Mouse (Mus musculus): ENCODE data around the gene Slc4a10. TPM values are rescaled to one million over a fixed set of nuclear protein-coding genes. Genes with fewer than 3 reads are reported as not detected.

The Slc4a10 gene
- polyA plus RNA-seq, 1 experiment from 2014 or later, result 0.46 TPM

- Histone ChIP-seq H3K4me3 (ENCODE audit: control insufficient read depth in 1 of 2, insufficient read depth in 1 of 2, low read depth in 1 of 2, low read length in 2 of 2) (no peak overlapping the region), H3K4me1 (ENCODE audit: control insufficient read depth in 2 of 2, insufficient read depth in 2 of 2, low read length in 2 of 2) (peaks cover 0 to 3% of the 10 kb centered on the region in 2 experiments; a peak in 1 of 4 replicates), H3K36me3 (ENCODE audit: control insufficient read depth, insufficient read depth, low read length) (no peaks in the 10 kb centered on the region), H3K27ac (replicated peaks in 1 of 2; ENCODE audit: control insufficient read depth in 1 of 2, insufficient read depth in 1 of 2, low read depth in 2 of 2, low read length in 2 of 2) (no peak overlapping the region), H3K4me2 (ENCODE audit: low read length) (no peak overlapping the region), H3K27me3 (ENCODE audit: control insufficient read depth, insufficient read depth, low read length) (no peaks in the 10 kb centered on the region), H3K9ac (ENCODE audit: low read length) (no peak overlapping the region), H3K9me3 (ENCODE audit: control insufficient read depth, low read length) (no peaks in the 10 kb centered on the region)
- WGBS, result 84% methylated on average over 4 of the region's 4 CpGs
- ATAC-seq (ENCODE audit: insufficient number of reproducible peaks, insufficient read depth, low FRiP score, low read depth), result no peak
Measured at GRCm38 (mm10) chr2:62334397-62335243, 288.4 kb downstream of the Slc4a10 start.

DNA sequence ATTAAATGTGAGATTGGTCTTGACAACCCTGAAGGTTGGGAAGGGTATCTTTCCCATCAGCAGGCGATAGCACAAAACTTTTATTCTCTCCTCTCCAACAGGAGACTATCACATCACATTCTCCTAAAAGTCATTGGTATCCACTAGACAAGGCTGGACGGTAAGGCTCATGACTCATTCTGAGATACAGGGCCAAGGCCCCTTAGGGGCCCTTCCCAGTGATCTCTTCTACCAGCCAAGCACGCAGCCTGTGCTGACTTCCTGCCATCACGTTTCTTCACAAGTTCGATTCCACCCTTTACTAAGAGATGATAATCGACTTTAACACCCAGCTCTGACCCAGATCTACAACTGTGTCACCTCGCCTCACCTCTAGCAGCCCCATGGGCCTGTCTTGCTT is 290.8 kb downstream of the Slc4a10 start:
- Histone ChIP-seq H3K27ac (replicated peaks in 1 of 2; ENCODE audit: control insufficient read depth in 1 of 2, insufficient read depth in 1 of 2, low read depth in 2 of 2, low read length in 2 of 2) (no peak overlapping the region), H3K4me1 (ENCODE audit: control insufficient read depth in 2 of 2, insufficient read depth in 2 of 2, low read length in 2 of 2) (peaks cover 0 to 3% of the 10 kb centered on the region in 2 experiments; a peak in 1 of 4 replicates), H3K4me2 (ENCODE audit: low read length) (no peak overlapping the region), H3K4me3 (ENCODE audit: control insufficient read depth in 1 of 2, insufficient read depth in 1 of 2, low read depth in 1 of 2, low read length in 2 of 2) (no peak overlapping the region), H3K27me3 (ENCODE audit: control insufficient read depth, insufficient read depth, low read length) (no peaks in the 10 kb centered on the region), H3K36me3 (ENCODE audit: control insufficient read depth, insufficient read depth, low read length) (no peaks in the 10 kb centered on the region), H3K9me3 (ENCODE audit: control insufficient read depth, low read length) (no peaks in the 10 kb centered on the region), H3K9ac (ENCODE audit: low read length) (no peak overlapping the region)
- WGBS, result 73% methylated on average over 7 of the region's 7 CpGs
- ATAC-seq (ENCODE audit: insufficient number of reproducible peaks, insufficient read depth, low FRiP score, low read depth), result no peak

DNA sequence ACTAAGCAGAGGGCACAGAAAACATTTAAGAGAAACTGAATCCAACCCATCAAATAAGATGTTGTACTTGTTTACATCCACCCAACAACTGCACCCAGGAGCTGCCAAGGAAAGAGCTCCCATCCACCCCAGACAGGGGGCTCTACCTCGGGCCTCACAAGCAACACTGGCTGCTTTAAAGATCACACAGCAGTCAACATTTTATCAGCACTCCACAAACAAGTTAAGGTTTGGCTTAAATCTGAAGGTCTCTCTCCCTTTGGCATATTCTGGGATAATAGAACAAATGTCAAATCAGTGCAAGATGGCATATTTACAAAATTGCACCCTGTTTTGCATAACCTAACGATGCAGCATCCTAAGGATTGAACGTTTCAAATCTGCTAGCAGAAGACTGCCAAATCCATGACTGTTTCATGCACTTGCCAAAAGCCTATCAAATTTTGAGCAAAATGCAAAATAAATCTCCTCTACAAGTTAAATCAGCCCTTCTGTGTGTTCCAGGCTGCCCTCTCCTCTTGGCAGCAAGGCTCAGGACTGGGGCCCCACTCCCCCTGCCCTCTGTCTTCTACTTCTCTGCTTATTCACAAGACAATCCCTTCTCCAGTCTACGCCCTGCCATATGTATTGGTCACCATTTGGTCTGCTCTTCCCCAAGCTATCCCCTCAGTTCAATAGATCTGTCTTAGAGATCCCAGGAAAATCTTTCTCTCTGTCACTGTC is 293.1 kb downstream of the Slc4a10 start:
- Histone ChIP-seq H3K4me3 (ENCODE audit: control insufficient read depth in 1 of 2, insufficient read depth in 1 of 2, low read depth in 1 of 2, low read length in 2 of 2) (no peak overlapping the region), H3K36me3 (ENCODE audit: control insufficient read depth, insufficient read depth, low read length) (no peaks in the 10 kb centered on the region), H3K4me2 (ENCODE audit: low read length) (no peak overlapping the region), H3K9me3 (ENCODE audit: control insufficient read depth, low read length) (no peaks in the 10 kb centered on the region), H3K4me1 (ENCODE audit: control insufficient read depth in 2 of 2, insufficient read depth in 2 of 2, low read length in 2 of 2) (no peaks in the 10 kb centered on the region), H3K27ac (replicated peaks in 1 of 2; ENCODE audit: control insufficient read depth in 1 of 2, insufficient read depth in 1 of 2, low read depth in 2 of 2, low read length in 2 of 2) (no peak overlapping the region), H3K9ac (ENCODE audit: low read length) (no peak overlapping the region), H3K27me3 (ENCODE audit: control insufficient read depth, insufficient read depth, low read length) (no peaks in the 10 kb centered on the region)
- 66% methylated on average over 4 of the region's 4 CpGs for WGBS
- ATAC-seq (ENCODE audit: insufficient number of reproducible peaks, insufficient read depth, low FRiP score, low read depth), result no peak

DNA sequence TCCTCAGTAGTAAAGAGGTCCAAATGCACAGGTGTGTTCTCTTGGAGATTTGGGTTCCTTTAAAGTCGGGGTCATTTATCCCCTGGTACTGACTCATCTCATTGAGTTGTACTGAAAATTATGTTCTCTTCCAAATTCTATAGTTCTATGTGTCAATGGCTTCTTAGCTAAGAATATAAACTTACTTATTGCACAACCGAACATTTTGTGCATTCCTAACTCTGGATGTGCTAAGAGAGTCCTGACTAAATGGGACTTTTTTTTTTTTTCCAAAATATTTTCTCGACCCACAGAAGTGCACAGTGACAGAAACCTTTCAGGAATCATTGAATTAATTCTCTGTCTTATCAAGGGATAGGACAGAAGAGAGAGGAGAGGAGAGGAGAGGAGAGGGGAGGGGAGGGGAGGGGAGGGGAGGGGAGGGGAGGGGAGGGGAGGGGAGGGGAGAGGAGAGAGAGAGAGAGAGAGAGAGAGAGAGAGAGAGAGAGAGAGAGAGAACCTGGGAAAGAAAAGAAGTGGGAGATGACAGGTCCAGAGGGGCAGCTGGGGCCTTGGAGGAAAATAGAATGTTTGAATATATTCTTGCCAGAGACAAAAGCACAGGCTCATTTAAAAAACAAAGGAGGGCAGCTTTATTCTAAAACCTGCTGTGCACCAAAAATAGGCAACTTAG is 294.9 kb downstream of the Slc4a10 start:
- Histone ChIP-seq H3K27me3 (ENCODE audit: control insufficient read depth, insufficient read depth, low read length) (no peaks in the 10 kb centered on the region), H3K9me3 (ENCODE audit: control insufficient read depth, low read length) (no peaks in the 10 kb centered on the region), H3K9ac (ENCODE audit: low read length) (no peak overlapping the region), H3K4me3 (ENCODE audit: control insufficient read depth in 1 of 2, insufficient read depth in 1 of 2, low read depth in 1 of 2, low read length in 2 of 2) (no peak overlapping the region), H3K4me2 (ENCODE audit: low read length) (peak overlapping the region; percentile 37; the same call in 1 of the 2 replicates), H3K4me1 (ENCODE audit: control insufficient read depth in 2 of 2, insufficient read depth in 2 of 2, low read length in 2 of 2) (no peaks in the 10 kb centered on the region), H3K36me3 (ENCODE audit: control insufficient read depth, insufficient read depth, low read length) (no peaks in the 10 kb centered on the region), H3K27ac (replicated peaks in 1 of 2; ENCODE audit: control insufficient read depth in 1 of 2, insufficient read depth in 1 of 2, low read depth in 2 of 2, low read length in 2 of 2) (no peak overlapping the region)
- ATAC-seq (ENCODE audit: insufficient number of reproducible peaks, insufficient read depth, low FRiP score, low read depth), result no peak
- WGBS, result 64% methylated on average over 3 of the region's 3 CpGs

DNA sequence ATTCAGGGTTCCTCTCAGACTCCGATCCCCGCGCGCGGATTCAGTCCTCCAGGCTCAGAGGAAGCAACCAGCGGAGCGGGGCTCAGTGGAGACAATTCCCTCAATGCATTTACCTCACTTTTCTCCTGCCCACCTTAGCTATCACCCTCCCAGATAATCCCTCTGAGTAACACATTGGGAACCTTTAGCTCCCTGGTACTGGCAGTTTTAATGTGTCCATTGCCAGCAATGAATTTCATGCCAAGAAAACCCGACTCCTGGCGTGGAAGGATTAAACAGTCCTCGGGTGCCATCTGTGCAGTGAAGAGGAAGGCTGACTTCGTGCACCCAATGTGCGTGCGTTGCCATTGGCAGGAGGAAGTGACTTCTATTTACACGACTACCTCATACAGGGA is 295.5 kb downstream of the Slc4a10 start:
- Histone ChIP-seq H3K4me1 (ENCODE audit: control insufficient read depth in 2 of 2, insufficient read depth in 2 of 2, low read length in 2 of 2) (no peaks in the 10 kb centered on the region), H3K9me3 (ENCODE audit: control insufficient read depth, low read length) (no peaks in the 10 kb centered on the region), H3K36me3 (ENCODE audit: control insufficient read depth, insufficient read depth, low read length) (no peaks in the 10 kb centered on the region), H3K4me3 (ENCODE audit: control insufficient read depth in 1 of 2, insufficient read depth in 1 of 2, low read depth in 1 of 2, low read length in 2 of 2) (no peak overlapping the region), H3K4me2 (ENCODE audit: low read length) (peak overlapping the region; percentile 37; the same call in 1 of the 2 replicates), H3K9ac (ENCODE audit: low read length) (no peak overlapping the region), H3K27ac (replicated peaks in 1 of 2; ENCODE audit: control insufficient read depth in 1 of 2, insufficient read depth in 1 of 2, low read depth in 2 of 2, low read length in 2 of 2) (no peak overlapping the region), H3K27me3 (ENCODE audit: control insufficient read depth, insufficient read depth, low read length) (no peaks in the 10 kb centered on the region)
- no peak for ATAC-seq (ENCODE audit: insufficient number of reproducible peaks, insufficient read depth, low FRiP score, low read depth)
- WGBS, result 33% methylated on average over 14 of the region's 14 CpGs

GRCm38 (mm10) chr2:62344367-62344766 is 298.1 kb downstream of the Slc4a10 start:
- Histone ChIP-seq H3K27ac (replicated peaks in 1 of 2; ENCODE audit: control insufficient read depth in 1 of 2, insufficient read depth in 1 of 2, low read depth in 2 of 2, low read length in 2 of 2) (no peak overlapping the region), H3K9ac (ENCODE audit: low read length) (no peak overlapping the region), H3K4me2 (ENCODE audit: low read length) (no peak overlapping the region), H3K27me3 (ENCODE audit: control insufficient read depth, insufficient read depth, low read length) (no peaks in the 10 kb centered on the region), H3K4me1 (ENCODE audit: control insufficient read depth in 2 of 2, insufficient read depth in 2 of 2, low read length in 2 of 2) (no peaks in the 10 kb centered on the region), H3K4me3 (ENCODE audit: control insufficient read depth in 1 of 2, insufficient read depth in 1 of 2, low read depth in 1 of 2, low read length in 2 of 2) (no peak overlapping the region), H3K36me3 (ENCODE audit: control insufficient read depth, insufficient read depth, low read length) (no peaks in the 10 kb centered on the region), H3K9me3 (ENCODE audit: control insufficient read depth, low read length) (no peaks in the 10 kb centered on the region)
- no peak for ATAC-seq (ENCODE audit: insufficient number of reproducible peaks, insufficient read depth, low FRiP score, low read depth)
- 64% methylated on average over 6 of the region's 6 CpGs for WGBS

GRCm38 (mm10) chr2:62346771-62347170 is 300.5 kb downstream of the Slc4a10 start:
- no peak for ATAC-seq (ENCODE audit: insufficient number of reproducible peaks, insufficient read depth, low FRiP score, low read depth)

More at GRCm38 (mm10) chr2:62346771-62347170, 300.5 kb downstream of the Slc4a10 start:
- no peak overlapping the region for H3K4me2 ChIP-seq (ENCODE audit: low read length)
- no peak overlapping the region for H3K9ac ChIP-seq (ENCODE audit: low read length)
- H3K4me3 ChIP-seq (ENCODE audit: control insufficient read depth in 1 of 2, insufficient read depth in 1 of 2, low read depth in 1 of 2, low read length in 2 of 2), result no peak overlapping the region
- no peaks in the 10 kb centered on the region for H3K36me3 ChIP-seq (ENCODE audit: control insufficient read depth, insufficient read depth, low read length)
- no peaks in the 10 kb centered on the region for H3K27me3 ChIP-seq (ENCODE audit: control insufficient read depth, insufficient read depth, low read length)
- H3K4me1 ChIP-seq (ENCODE audit: control insufficient read depth in 2 of 2, insufficient read depth in 2 of 2, low read length in 2 of 2), result no peaks in the 10 kb centered on the region
- H3K9me3 ChIP-seq (ENCODE audit: control insufficient read depth, low read length), result no peaks in the 10 kb centered on the region
- no peak overlapping the region for H3K27ac ChIP-seq (replicated peaks in 1 of 2; ENCODE audit: control insufficient read depth in 1 of 2, insufficient read depth in 1 of 2, low read depth in 2 of 2, low read length in 2 of 2)
- WGBS, result 33% methylated on average over 1 of the region's 1 CpGs
